Mouse (Mus musculus): ENCODE results near the gene Fto.

The Fto gene

DNA sequence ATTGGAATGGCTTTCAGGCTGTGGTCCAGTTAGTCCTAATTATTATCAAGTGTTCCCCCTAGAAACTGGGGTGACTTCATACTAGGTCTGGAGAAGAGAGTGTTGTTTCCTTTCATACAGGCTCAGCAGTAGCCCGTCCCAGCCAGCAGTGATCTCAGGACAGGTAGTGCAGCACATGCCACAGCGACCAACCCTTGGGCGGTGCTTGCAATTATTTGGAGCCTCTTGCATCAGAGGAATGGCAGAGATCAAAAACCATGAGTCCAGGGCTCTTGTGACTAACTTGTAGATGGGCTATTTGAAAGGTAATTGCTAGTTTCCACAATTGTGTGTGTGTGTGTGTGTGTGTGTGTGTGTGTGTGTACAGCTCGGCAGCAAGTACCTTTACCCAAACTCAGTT is 247.9 kb downstream of the Fto start:
- no peak for DNase-seq (ENCODE audit: low spot score in 2 of 2)

DNA sequence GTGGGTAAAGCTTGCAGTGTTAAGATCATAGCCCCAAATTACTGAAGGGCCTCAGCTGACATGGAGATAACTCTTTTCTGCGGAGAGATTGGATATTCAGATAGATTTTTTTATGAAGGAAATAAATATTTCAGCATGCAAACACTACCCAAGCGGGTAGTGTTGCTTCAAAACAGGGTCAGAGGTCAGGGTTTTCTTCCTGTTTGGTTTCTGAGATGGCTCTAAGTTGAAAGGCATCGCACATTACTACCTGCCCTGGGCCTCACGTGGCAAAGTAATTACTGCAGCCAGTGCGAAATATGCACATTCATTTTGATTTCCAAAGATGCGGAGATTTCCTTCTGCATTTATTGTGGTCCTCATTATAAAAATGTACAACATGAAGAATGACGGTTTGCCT is 249.3 kb downstream of the Fto start:
- DNase-seq (ENCODE audit: low spot score in 2 of 2) = no peak

DNA sequence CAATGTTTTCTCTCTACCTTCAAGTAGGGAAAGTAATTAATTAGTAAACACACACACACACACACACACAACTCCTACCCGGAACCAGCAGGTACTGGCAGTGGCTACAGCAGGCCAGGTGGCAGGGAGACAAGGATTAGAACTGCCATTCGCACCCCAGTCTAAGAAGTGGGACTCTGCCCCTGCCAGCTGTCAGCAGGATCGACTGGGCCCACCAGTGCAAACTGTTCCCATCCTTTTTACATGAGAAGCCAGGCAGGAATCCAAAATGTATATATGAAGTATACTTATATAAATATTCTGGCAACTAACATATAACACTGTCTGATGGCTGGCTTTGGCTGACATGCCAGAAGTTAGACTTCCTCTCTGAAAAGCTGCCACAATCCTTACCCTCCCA is 250.0 kb downstream of the Fto start:
- DNase-seq (ENCODE audit: low spot score in 2 of 2) = no peak

DNA sequence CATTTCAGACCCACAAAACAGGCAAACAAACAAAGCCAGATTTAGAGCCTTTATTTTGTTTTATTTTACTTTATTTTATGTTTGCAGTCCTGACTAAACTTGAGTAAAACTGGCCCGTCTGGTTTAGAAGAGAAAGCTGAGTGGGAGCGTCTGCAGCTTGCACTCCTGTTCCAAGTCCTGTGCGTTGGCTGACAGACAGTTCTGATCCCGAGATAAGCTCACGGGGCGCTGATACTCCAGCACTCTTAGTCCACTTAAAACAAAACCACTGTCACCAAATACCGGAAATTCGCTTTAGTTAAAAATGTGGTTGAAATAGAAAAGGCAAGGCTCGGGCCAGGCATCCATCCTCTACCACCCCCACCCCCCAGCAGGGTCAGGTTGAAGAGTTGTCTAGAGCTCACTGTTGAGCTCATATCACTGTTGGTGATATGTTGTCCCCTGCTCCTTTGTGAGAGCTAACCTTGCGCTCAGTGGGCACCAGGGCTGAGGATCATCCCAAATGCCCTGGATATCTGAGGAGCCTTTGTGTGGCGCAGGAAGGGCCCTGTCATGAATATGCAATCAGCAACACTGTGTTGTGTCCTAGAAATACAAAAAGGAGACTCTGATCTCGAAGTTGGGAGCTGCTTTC is 252.7 kb downstream of the Fto start:
- DNase-seq (ENCODE audit: low spot score in 2 of 2) = no peak

DNA sequence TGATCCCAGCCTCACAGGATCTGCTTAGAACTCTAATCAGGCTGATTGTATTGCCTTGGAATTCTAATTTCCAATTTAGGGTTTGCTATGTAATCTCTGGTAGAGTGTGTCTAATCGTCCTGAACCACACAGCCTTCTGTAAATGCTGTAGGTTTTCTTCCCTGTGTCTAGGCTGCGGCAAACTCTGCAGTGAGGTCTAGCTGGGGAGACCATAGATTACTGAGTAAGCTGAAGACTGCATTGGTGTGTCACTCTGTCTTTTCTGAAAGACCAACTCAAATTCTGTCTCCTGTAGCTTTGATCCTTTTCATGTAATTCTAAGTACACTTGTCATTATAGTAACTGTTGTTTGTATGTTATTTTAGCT is 253.2 kb downstream of the Fto start:
- no peak for DNase-seq (ENCODE audit: low spot score in 2 of 2)

DNA sequence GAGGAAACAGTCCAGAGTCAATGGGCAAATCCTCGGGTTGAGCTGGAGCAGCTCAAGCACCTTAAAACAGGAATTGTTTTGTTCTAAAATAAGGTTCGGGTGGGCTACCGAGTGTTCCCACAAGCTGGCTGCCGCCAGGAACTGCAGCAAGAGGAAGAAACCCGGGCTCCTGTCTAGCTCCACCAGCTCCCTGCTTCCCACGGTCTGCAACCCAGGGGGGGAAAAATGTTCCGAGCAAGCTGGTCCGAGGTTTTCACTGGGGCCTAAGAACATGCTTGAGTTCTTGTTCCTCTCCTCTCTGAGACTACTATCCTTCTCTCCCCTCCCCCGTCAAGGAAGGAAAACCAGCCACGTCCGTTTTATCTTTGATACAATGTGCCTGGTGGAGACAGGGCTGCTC is 256.5 kb downstream of the Fto start:
- DNase-seq (ENCODE audit: low spot score in 2 of 2) = no peak

DNA sequence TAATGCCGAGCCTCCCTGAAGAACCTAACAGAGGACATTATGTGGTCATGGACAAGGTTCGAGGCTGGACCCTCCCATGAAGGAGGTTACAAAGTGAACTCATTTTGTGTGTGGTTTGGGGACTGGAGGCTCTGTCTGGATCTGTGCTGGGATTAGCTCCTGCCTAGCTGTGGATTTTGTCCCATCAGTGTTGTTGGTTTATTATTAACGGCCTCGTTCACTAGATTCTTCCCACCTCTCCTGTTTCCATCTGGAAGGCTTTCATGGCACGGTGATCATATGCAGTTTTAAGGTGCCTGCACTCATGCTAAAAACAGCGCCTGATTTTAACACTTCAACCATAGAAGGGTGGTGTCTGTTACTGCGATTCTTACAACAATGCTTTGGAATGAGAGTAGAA is 257.5 kb downstream of the Fto start:
- no peak for DNase-seq (ENCODE audit: low spot score in 2 of 2)

DNA sequence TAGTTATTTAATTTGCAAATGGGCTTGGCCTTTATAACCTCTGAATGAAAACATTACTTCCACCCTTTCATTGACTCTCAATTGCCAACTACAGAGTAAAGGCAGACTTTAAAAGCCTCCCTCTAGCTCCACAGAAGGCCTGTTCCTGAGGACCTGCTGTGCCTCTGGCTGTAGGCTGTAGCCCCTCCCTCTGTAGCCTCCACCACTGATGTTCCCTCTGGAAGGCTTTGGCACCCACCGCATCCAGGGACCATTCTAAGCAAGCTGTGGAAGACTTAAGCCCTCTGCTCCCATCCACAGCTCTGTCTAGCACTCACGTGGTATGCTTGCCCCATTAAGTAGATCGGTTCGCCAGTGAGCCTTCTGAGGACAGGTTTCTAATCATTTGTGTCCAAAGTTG is 258.7 kb downstream of the Fto start:
- no peak for DNase-seq (ENCODE audit: low spot score in 2 of 2)

DNA sequence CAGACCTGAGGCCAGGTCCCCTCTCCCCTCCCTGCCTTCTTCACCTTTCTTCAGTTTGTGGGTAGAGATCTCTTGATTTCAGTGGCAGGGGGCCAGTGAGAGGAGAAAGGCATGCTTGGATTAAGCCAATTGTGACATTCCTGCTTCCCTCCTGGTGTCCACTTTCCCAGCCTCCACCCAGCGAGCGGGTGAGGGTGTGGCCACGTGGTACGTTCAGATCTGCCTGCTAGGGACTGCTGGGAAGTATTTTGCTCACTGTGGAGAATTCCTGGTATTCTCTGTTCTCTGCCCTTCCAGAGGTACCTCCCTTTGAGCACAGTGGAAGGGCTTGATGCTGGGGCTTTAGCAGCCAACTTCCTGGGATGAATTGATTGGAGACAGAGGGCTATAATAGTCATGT is 259.3 kb downstream of the Fto start:
- DNase-seq (ENCODE audit: low spot score in 2 of 2) = no peak

DNA sequence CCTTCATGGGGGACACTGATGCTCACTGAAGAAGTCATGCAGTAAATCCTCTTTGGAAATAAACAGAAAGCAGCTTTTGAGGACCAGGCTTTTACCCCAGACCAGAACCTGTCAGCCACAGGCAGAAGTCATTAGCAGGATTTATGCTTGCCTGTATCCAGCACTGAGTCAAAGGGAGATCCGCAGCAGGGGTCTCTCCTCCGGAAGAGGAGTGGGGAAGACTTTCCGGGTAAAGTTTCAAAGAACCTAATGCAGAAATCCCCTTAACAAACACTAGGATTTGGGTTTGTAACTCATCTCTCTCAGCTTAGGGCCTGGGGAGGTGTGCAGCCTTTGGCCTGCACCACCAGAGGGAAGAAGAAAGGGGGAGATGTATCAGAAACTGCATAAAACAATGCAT is 262.3 kb downstream of the Fto start:
- DNase-seq (ENCODE audit: low spot score in 2 of 2) = no peak

DNA sequence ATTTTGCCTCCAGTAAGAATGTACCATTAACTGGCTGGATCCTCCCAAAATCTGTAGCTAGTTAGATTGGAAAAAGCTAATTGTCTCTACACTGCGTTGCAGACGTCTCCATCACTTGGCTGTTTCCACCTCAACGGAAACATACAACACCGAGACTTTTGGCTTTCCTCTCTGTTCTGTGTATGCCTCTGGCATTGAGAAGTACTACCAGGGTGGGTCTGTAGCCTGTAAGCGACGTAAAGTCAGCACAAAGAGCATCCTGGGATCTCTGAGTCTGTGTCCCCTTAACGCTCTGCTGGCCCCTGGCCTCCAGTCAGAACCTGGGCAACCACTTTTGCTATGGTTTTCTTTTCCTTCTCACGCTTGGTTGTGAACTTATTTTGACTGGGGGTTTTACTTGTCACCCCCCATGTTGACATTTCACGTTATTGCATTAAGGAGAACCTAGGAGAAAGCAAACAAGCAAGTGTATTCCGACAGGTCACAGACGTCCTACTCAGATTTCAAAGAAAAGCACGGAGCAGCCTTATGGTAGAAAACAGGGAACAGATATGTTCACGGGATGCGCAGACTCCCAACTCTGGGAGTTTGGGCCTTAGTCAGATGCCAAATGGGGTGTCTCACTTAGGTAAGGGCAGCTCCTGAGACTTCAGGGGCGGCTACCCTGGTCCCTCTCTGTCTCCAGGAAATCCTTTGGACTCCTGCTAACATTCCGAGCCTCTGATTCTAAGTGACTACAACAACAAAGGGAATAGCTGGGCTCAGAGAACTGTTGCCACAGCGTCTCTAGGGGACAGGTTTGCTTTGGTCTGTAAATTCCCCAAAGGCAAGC is 263.0 kb downstream of the Fto start:
- no peak for DNase-seq (ENCODE audit: low spot score in 2 of 2)

DNA sequence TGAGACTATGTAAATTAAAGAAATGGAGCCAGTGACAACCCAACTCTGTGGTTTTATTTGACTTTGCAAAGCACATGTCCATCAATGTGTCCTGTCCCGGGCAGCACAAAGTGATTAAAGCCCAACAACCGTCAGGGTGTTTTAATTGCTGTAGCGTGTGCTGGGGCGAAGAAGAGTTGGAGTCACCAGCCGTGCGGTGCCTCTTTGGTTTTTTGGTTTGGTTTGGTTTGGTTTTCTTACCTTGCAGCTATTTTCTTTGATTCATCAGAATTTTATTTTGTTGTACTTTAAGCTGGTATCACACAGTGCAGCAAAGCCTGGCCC is 263.6 kb downstream of the Fto start:
- DNase-seq (ENCODE audit: low spot score in 2 of 2) = no peak

DNA sequence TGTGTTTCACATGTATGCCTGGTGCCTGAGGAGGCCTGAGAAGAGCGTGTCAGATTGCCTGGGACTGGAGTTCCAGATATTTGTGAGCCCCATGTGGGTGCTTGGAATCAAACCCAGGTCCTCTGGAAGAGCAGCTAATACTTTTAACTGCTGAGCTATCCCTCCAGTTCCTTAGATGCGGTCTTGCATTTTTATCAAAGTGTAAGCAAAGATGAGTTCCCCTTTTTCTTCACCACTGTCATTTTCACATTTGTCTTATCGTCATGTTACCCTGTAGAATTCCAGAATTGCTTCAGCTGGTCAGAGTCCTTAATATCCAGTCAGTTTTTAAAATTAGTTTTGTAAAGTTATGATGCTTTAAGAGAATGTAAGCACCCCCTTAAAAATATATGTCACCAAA is 264.3 kb downstream of the Fto start:
- no peak for DNase-seq (ENCODE audit: low spot score in 2 of 2)

DNA sequence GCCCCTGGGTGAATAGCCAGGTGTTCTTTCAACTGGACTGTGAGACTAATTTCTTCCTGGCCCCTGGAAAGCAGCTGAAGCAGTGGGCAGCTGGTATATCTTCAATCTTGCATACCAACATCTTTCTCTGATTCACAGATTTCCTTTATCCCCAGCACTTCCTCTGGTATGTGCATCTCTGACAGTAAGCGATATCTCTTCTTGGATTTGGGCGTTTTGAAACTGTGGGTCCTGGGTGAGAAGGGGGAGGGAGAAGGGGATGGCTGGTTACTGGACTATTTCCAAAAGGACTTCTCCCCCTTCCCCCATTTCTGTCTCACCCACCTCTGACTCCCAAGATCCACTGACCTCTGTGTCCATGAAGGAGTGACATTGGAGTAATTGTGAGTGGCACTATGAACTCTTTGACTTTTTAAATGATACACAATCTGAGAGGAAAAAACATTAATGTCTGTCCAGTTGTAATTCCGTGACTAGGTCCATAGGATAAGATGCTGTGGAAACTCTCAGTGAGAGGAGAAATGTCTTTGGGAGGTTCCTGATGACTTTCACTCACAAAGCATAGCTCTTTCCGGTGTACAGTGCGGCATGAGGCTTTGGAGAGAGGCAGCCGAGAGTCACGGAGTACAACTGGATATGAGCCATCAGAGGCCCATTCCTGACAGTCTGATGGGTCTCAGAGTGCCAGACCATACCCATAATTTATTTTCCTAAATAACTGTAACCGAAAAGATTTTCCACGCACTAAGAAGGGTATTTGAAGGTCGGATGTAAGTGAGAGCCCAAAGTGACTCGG is 271.5 kb downstream of the Fto start:
- DNase-seq (ENCODE audit: low spot score in 2 of 2) = no peak

DNA sequence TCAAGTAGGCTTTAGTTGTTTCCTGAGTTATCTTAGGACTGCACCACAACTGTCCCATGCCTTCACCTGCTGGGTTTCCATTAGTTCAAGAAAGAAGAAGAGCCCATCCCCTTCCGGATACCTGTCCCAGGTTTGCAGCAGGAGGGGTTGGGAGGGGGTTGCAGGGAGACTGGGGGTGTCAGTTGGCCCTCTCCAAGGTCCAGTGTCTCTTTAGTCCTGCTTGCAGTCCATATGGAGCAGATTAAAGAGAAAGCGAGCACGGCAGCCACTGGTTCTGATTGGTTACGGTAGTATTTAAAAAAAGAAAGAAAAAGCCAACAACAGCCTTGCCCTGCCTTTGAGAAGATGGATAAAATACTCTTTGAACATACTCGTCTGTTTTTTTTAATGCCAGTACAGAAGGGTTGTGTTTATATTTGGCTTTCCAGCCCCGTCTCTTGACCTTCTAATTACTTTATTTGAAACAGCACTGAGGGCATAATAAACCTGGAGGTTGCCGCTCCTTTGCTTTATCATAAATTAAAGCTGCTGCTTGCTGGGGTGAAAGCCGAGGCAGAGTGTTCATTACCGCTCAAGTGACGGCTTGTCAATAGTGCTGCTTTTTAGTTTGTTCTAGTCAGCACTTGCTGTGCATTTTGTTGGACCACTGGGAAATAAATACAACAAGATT is 279.2 kb downstream of the Fto start:
- DNase-seq (ENCODE audit: low spot score in 2 of 2) = no peak

DNA sequence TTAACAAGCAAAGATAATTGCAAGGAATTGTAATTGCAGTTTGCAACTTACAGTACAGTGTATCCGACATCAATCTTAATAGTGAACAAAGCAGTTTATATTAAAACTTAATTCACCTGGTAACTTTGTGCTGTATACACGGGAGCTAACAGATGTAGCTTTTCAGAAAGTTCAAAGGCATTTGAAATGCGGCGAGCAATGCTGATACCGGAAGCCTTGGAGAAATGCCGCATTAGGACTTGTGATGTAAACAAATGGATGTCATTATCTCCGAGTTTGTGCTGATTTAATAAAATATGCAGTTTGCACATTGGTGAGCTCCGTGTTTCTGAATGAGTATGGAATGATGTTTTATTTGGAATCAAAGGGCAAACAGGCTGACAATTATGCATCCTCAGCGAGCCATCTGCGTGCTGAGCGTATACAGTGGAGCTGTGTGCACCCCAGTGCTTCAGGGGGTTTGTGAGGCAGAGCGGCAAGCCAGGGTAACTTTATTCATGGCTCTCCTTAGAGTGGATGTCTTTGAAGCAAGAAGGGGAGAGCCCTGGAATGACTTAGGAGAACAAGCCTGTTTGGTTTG is 280.0 kb downstream of the Fto start:
- DNase-seq (ENCODE audit: low spot score in 2 of 2) = no peak

DNA sequence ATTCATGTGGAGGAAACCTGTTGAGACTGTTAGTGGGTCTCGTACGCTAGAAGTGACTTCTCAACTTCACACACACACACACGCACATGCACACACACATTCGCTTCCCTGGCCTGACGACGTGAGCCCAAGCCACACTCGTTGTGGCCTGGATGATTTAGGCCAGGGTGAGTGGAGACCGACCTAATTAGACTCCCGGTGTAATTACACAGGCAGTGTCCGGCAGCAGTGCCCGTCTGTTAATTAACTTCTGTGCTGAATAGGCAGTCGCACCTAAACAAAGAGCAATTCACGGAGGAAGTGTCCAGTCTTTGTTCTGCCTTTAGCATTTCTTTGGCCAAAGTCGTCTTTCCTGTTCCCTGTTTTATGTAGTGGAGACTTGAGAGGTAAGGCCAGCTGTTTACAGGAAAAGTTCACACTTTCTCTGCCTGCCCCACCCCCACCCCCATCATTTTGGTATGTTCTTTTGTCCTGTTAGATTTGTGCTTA is 286.1 kb downstream of the Fto start:
- DNase-seq (ENCODE audit: low spot score in 2 of 2) = no peak

DNA sequence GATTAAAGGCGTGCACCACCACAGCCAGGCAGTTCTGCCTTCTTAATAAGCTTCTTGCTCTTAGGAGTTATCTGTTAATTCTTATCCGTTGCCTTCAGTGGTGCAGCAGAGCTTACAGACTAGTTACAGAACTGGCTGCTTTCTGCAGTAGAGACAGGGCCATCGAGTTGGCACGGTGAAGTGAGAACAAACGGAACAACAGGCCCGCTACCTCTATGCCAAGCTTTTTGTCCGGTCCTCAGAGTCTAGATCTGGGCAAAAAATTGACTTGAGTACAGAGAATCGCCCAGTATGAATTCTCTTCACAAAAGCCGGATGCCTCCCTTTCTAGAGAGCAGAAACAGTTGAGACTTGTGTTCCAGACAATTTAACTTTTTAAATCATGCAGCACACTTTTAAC is 290.4 kb downstream of the Fto start:
- DNase-seq (ENCODE audit: low spot score in 2 of 2) = no peak

DNA sequence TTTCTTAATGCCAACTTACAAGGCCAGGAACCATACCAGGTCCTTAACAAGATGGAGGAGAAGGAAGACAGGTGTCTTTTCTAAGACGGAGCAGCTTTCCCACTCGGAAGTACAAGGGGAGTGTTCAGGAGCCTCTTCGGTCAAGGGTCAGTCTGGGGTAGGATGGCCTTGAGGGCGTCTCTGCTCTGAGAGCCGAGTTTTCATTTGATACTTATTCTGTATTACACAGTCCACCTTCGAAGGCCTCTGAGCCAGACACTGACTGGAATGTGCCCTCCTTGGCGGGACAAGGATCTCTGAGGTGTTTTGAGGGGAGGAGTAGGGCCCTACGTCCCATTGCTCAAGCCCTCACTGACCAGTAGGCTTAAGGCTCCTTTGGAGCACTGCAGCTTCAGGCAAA is 292.6 kb downstream of the Fto start:
- DNase-seq (ENCODE audit: low spot score in 2 of 2) = no peak

DNA sequence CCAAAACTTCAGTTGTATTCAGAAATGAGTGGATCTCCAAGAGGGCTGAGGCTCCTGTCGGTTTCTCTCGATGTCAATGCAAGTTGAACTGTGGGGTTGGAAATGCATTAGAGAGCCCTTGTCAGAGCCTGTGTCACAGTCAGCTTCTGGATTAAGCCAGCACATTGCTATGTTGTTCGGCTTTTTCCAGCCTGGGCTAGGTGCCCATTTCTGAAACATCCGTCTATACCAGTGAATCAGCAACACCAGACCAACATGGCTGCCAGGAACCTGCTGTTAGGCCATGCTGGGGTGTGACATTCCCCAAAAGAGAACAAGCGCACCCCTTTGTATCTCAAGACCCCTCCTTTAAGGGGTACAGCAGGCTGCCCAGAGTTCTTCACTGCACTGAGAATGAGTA is 293.8 kb downstream of the Fto start:
- peak in 1 of 2 experiments; percentile 34 for DNase-seq (ENCODE audit: low spot score in 2 of 2)

DNA sequence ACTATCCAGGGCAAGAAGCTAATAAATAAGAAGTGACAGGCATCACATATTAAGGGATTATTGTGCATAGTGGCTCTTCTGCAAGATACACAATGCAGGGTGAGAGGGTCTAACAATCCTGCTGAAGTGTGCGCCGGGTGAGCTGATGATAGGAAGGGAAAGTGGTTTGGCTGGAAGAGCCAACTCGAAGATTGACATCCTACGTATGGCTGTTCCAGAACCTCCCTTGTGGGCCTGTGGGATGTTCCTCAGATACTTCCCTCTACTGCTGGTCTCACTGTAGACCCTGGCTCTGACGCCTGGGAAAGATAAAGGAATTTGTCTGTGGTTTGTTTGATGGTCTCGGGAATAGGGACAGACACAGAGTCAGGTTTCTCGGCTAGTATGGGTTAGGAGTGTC is 297.9 kb downstream of the Fto start:
- DNase-seq (ENCODE audit: low spot score in 2 of 2) = no peak
